Mouse (Mus musculus) limb, embryonic 12.5 days (tissue): Measurements from ENCODE around the gene Gm20715. TPM values are rescaled to one million over a fixed set of nuclear protein-coding genes. Genes with fewer than 3 reads are reported as not detected.
"Not testable (repeated sequence)": the region's sequence is repeated elsewhere in the genome, so short reads cannot be mapped to it uniquely, and the experiment has no call there.

ENCODE experiments used
- ATAC-seq: fragments of 200-750 bp; cut with Nextera tagmentation; 2 replicates; pipeline ENCODE4 v1.8.0; 2017; ENCODE audit warnings: low read depth, moderate TSS enrichment; ENCODE audit not compliant: insufficient number of reproducible peaks, insufficient read depth, low FRiP score, low TSS enrichment
- H3K27ac ChIP-seq: fragments of 300-500 bp; sonication (generic); 2 replicates; pipeline ENCODE4 v1.5.1; 2016; ENCODE audit warnings: mild to moderate bottlenecking, moderate library complexity
- H3K27me3 ChIP-seq: fragments of 300-500 bp; sonication (generic); 2 replicates; pipeline ENCODE4 v1.6.1; 2016; ENCODE audit warnings: mild to moderate bottlenecking, moderate library complexity
- H3K36me3 ChIP-seq: fragments of 300-500 bp; sonication (generic); 2 replicates; pipeline ENCODE4 v1.6.1; 2016; ENCODE audit warnings: mild to moderate bottlenecking, moderate library complexity
- H3K4me1 ChIP-seq: fragments of 300-500 bp; sonication (generic); replicated peaks from 2 replicates; pipeline ENCODE4 v1.6.1; 2016
- H3K4me2 ChIP-seq: fragments of 300-500 bp; sonication (generic); 2 replicates; pipeline ENCODE4 v1.6.1; 2016; ENCODE audit warnings: mild to moderate bottlenecking, moderate library complexity
- H3K4me3 ChIP-seq: fragments of 300-500 bp; sonication (generic); replicated peaks from 2 replicates; pipeline ENCODE4 v1.5.1; 2016; ENCODE audit warnings: mild to moderate bottlenecking
- H3K9ac ChIP-seq: fragments of 300-500 bp; sonication (generic); replicated peaks from 2 replicates; pipeline ENCODE4 v1.6.1; 2016; ENCODE audit warnings: mild to moderate bottlenecking, moderate library complexity
- H3K9me3 ChIP-seq: fragments of 300-500 bp; sonication (generic); 2 replicates; pipeline ENCODE4 v1.6.1; 2016; ENCODE audit warnings: mild to moderate bottlenecking, moderate library complexity
- WGBS: fragments of 180-500 bp; shearing (Covaris S2); methylation state at CpG from one replicate; pipeline ENCODE4 v1.1.7; 2016; 5-methylcytosine and 5-hydroxymethylcytosine counted together
- polyA plus RNA-seq: library from polyadenylated mRNA; unstranded; fragments of >200 nt; fragmentation: Nextera tagmentation; extraction: Ambion mirVana; gene quantifications from 2 replicates; pipeline ENCODE4 v1.2.1, GENCODE M21; 2016

The Gm20715 gene
- polyA plus RNA-seq, result not detected in 2 replicates

- peak; percentile 91 for ATAC-seq
- H3K4me1 ChIP-seq, result no peaks in the 10 kb centered on the region
- no peaks in the 10 kb centered on the region for H3K9me3 ChIP-seq
- no peak within 1 kb of the TSS for H3K9ac ChIP-seq
- peaks cover 5% of the 10 kb centered on the region; the same call in 1 of the 2 replicates for H3K27me3 ChIP-seq
- WGBS, result under 1% methylated on average over 17 of the region's 17 CpGs
- no peak within 1 kb of the TSS for H3K4me3 ChIP-seq
- no peak within 1 kb of the TSS for H3K4me2 ChIP-seq
- no peak within 1 kb of the TSS for H3K27ac ChIP-seq
- H3K36me3 ChIP-seq, result no peaks in the 10 kb centered on the region
Observed at GRCm38 (mm10) chr7:6410043-6410442, at the start of gene Gm20715. Gm20715 (plus strand) TSS chr7:6410277.

GRCm38 (mm10) chr7:6360477-6361060, 49.5 kb upstream of the Gm20715 start:
- H3K9ac ChIP-seq, result no peak overlapping the region
- H3K4me3 ChIP-seq, result no peak overlapping the region
- no peaks in the 10 kb centered on the region for H3K9me3 ChIP-seq
- H3K27me3 ChIP-seq, result no peaks in the 10 kb centered on the region
- ATAC-seq, result no peak
- H3K4me1 ChIP-seq, result peaks cover 6% of the 10 kb centered on the region; the same call in 1 of the 2 replicates
- H3K27ac ChIP-seq, result no peak overlapping the region
- H3K36me3 ChIP-seq, result no peaks in the 10 kb centered on the region
- 7% methylated on average over 9 of the region's 9 CpGs for WGBS
- no peak overlapping the region for H3K4me2 ChIP-seq

DNA sequence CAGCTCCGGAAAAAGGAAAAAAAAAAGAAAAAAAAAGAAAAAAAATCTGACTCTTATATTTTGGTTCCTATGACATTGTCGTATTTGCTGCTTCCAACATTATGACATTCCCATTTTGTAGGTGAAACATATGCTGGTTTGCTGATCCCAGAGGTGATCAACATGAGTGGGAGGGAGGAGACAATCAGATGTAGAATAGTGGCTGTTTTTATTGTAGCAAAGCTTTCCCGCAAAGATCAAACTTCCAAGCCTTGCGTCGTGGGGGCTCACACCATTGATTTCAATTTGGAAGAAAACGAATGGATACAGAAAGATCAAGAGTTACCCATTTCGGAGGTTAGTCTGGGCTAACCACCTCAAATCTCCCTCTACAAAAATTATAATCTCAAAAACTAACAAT, 48.3 kb upstream of the Gm20715 start:
- WGBS, result 30% methylated on average over 7 of the region's 7 CpGs
- ATAC-seq, result no peak
- H3K9me3 ChIP-seq, result no peaks in the 10 kb centered on the region
- H3K36me3 ChIP-seq, result no peaks in the 10 kb centered on the region
- H3K4me3 ChIP-seq, result peak overlapping the region; percentile 51
- no peaks in the 10 kb centered on the region for H3K27me3 ChIP-seq
- peak overlapping the region; percentile 64 for H3K4me2 ChIP-seq
- H3K9ac ChIP-seq, result peak overlapping the region; percentile 52
- peak overlapping the region; percentile 83 for H3K27ac ChIP-seq
- H3K4me1 ChIP-seq, result peaks cover 6% of the 10 kb centered on the region; the same call in 1 of the 2 replicates

DNA sequence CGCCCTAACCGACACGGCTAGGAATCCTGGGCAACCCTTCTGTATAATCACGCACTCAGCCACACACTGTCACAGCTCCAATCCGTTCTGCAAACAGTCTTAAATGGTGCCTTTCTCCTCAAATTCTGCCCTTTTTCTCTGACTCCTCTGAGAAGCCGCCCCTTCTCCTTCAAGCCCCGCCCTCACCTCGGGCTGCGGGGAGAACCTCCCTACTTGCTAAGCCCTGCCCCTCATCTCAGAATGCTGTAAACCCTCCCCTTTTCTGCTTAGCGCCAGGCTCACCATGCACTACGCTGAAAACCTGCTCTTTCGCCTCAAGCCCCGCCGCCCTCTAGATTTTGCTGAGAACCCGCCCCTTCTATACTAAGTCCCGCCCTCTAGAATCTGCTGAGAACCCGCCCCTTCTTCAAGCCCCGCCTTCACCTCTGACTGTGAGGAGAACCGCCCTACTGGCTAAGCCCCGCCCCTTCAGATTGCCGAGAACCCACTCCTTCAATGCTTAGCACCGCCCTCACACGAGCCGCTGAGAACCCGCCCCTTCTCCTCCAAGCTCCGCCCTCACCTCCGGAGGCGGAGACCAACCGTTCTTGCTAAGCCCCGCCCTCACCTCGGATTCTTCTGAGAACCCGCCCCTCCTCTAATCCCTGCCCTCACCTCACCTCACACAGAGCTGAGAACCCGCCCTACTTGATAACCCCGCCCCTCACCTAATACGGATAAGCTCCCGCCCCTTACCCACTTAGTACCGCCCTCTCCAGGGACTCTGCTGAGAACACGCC, 47.6 kb upstream of the Gm20715 start:
- Histone ChIP-seq H3K4me3 (peak overlapping the region; percentile 51), H3K36me3 (no peaks in the 10 kb centered on the region), H3K27ac (peak overlapping the region; percentile 86), H3K9me3 (no peaks in the 10 kb centered on the region), H3K4me1 (peaks cover 6% of the 10 kb centered on the region; the same call in 1 of the 2 replicates), H3K27me3 (no peaks in the 10 kb centered on the region), H3K4me2 (peak overlapping the region; percentile 64), H3K9ac (peak overlapping the region; percentile 57)
- under 1% methylated on average over 38 of the region's 38 CpGs for WGBS
- ATAC-seq, result peak; percentile 90

DNA sequence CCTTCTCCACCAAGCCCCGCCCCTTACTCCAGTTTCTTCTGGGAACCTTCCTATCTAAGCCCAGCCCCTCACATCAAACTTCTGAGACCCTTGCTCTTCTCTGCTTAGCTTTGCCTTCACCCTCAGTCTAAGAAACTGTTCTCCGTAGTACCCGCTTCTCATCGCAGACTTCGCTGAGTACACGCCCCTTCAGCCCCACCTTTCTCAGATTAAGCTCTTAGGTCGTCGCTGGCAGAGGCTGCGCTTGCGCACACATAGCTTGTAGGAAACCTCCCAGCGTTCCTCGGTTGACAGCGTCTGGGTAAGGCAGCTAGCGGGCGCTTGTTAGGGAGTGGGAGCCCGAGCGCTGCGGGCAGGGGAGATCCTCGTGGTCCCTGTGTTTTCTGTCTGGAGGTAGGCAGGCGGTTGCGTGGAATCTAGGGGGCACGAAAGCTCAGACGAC, 47.0 kb upstream of the Gm20715 start, which contains the start of gene Zfp78:
TSS of gene Zfp78 (plus strand) at position 234 of the 442 bp plus-strand sequence.
- H3K4me3 ChIP-seq, result peak within 1 kb of the TSS; percentile 51
- no peaks in the 10 kb centered on the region for H3K36me3 ChIP-seq
- peak within 1 kb of the TSS; percentile 57 for H3K9ac ChIP-seq
- H3K27me3 ChIP-seq, result no peaks in the 10 kb centered on the region
- peak within 1 kb of the TSS; percentile 64 for H3K4me2 ChIP-seq
- ATAC-seq, result peak; percentile 80
- under 1% methylated on average over 23 of the region's 23 CpGs for WGBS
- H3K27ac ChIP-seq, result peak within 1 kb of the TSS; percentile 86
- H3K4me1 ChIP-seq, result peaks cover 6% of the 10 kb centered on the region; the same call in 1 of the 2 replicates
- no peaks in the 10 kb centered on the region for H3K9me3 ChIP-seq

GRCm38 (mm10) chr7:6364761-6365160, 45.3 kb upstream of the Gm20715 start:
- ATAC-seq, result no peak
- 50% methylated on average over 1 of the region's 1 CpGs for WGBS
- no peak overlapping the region for H3K4me2 ChIP-seq

DNA sequence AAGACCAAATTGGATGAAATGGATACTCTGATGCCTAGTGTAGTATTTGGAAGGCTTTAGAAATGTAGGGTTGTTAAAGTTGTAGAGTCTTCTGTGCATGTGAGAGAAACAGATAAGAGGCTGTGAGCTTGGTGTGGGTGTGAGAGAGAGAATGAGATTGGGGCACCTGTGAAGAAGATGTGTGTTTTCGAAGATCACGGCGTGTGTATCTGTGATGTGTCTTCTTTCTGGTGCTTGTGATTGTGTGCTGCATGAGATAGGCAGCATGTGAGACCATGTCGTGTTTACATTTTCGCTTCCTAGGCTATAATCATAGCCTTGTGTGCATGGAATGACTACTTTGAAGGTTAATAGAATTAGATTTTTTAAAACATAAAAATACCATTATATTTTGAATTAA, 42.9 kb upstream of the Gm20715 start:
- H3K9ac ChIP-seq, result no peak overlapping the region
- H3K27me3 ChIP-seq, result no peaks in the 10 kb centered on the region
- no peak for ATAC-seq
- peaks cover 6% of the 10 kb centered on the region; the same call in 1 of the 2 replicates for H3K4me1 ChIP-seq
- no peak overlapping the region for H3K27ac ChIP-seq
- WGBS, result 86% methylated on average over 5 of the region's 5 CpGs
- H3K36me3 ChIP-seq, result no peaks in the 10 kb centered on the region
- H3K4me2 ChIP-seq, result no peak overlapping the region
- H3K4me3 ChIP-seq, result no peak overlapping the region
- H3K9me3 ChIP-seq, result no peaks in the 10 kb centered on the region

More at GRCm38 (mm10) chr7:6364761-6365160, 45.3 kb upstream of the Gm20715 start:
- Histone ChIP-seq H3K4me3 (no peak overlapping the region), H3K9me3 (no peaks in the 10 kb centered on the region), H3K36me3 (no peaks in the 10 kb centered on the region), H3K4me1 (peaks cover 6% of the 10 kb centered on the region; the same call in 1 of the 2 replicates), H3K27ac (no peak overlapping the region), H3K9ac (no peak overlapping the region), H3K27me3 (no peaks in the 10 kb centered on the region)

GRCm38 (mm10) chr7:6368146-6368545, 41.9 kb upstream of the Gm20715 start:
- WGBS, result 81% methylated on average over 5 of the region's 5 CpGs
- not testable (repeated sequence) for H3K9ac ChIP-seq, H3K9me3 ChIP-seq, H3K27me3 ChIP-seq, H3K4me3 ChIP-seq, H3K36me3 ChIP-seq, H3K4me2 ChIP-seq, ATAC-seq, H3K27ac ChIP-seq, H3K4me1 ChIP-seq

DNA sequence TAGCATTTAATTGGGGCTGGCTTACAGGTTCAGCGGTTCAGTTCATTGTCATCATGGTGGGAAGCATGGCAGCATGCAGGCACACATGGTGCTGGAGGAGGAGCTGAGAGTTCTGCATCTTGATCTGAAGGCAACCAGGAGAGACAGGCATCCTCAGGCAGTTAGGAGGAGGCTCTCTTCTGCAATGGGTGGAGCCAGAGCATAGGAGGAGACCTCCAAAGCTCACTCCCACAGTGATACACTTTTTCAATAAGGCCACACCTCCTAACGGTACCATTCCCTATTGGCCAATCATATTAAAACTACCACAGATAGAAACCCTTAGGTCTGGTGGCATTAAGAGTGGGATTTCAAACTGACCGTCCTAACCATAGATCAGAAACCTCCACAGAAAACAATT, 40.6 kb upstream of the Gm20715 start:
- H3K4me2 ChIP-seq, result no peak overlapping the region
- no peak overlapping the region for H3K27ac ChIP-seq
- no peaks in the 10 kb centered on the region for H3K4me1 ChIP-seq
- no peaks in the 10 kb centered on the region for H3K36me3 ChIP-seq
- no peak for ATAC-seq
- H3K4me3 ChIP-seq, result no peak overlapping the region
- WGBS, result 81% methylated on average over 3 of the region's 3 CpGs
- H3K27me3 ChIP-seq, result no peaks in the 10 kb centered on the region
- no peak overlapping the region for H3K9ac ChIP-seq
- H3K9me3 ChIP-seq, result no peaks in the 10 kb centered on the region

GRCm38 (mm10) chr7:6372993-6373392, 37.1 kb upstream of the Gm20715 start:
- Histone ChIP-seq H3K4me2 (no peak overlapping the region), H3K27me3 (no peaks in the 10 kb centered on the region), H3K36me3 (no peaks in the 10 kb centered on the region), H3K4me1 (no peaks in the 10 kb centered on the region), H3K9ac (no peak overlapping the region), H3K9me3 (no peaks in the 10 kb centered on the region), H3K4me3 (no peak overlapping the region), H3K27ac (no peak overlapping the region)
- WGBS, result 92% methylated on average over 3 of the region's 3 CpGs
- no peak for ATAC-seq

DNA sequence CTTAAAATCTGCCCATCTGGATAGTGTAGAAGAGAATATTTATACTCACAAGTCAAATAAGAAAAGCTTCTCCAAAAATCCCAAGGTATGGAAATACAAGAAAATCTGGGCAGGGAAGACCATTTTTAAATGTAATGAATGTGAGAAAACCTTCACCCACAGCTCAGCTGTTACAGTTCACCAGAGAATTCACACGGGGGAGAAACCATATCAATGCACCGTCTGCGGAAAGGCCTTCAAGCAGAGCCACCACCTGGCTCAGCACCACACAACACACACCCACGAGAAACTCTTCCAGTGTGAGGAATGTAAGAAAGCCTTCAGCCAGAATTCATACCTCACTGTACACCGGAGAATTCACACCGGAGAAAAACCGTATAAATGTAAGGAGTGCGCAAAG, 31.6 kb upstream of the Gm20715 start:
- no peaks in the 10 kb centered on the region for H3K9me3 ChIP-seq
- H3K27ac ChIP-seq, result no peak overlapping the region
- no peak for ATAC-seq
- H3K27me3 ChIP-seq, result no peaks in the 10 kb centered on the region
- no peak overlapping the region for H3K4me3 ChIP-seq
- H3K9ac ChIP-seq, result no peak overlapping the region
- no peaks in the 10 kb centered on the region; the same call in 1 of the 2 replicates for H3K4me1 ChIP-seq
- H3K36me3 ChIP-seq, result peaks cover 4% of the 10 kb centered on the region; the same call in 1 of the 2 replicates
- no peak overlapping the region for H3K4me2 ChIP-seq
- 91% methylated on average over 8 of the region's 8 CpGs for WGBS
